Mouse (Mus musculus) heart, adult 9 months (tissue): ENCODE data around the gene AL732309.1.
A peak's percentile ranks its signal among the peaks of the same experiment; 100 is the strongest.

Experiments used
- DNase-seq, 2 experiments: peaks; one replicate each; pipeline ENCODE4 v3.0.0; 2022; ENCODE audit warnings: low spot score in 2 of 2

The AL732309.1 gene

GRCm38 (mm10) chr2:25246183-25247072 lies at the start of gene AL732309.1:
Gene AL732309.1 (minus strand): TSS chr2:25246863.
- DNase-seq: no peak

GRCm38 (mm10) chr2:25293706-25294105 lies 47.0 kb upstream of the AL732309.1 start:
- no peak for DNase-seq

DNA sequence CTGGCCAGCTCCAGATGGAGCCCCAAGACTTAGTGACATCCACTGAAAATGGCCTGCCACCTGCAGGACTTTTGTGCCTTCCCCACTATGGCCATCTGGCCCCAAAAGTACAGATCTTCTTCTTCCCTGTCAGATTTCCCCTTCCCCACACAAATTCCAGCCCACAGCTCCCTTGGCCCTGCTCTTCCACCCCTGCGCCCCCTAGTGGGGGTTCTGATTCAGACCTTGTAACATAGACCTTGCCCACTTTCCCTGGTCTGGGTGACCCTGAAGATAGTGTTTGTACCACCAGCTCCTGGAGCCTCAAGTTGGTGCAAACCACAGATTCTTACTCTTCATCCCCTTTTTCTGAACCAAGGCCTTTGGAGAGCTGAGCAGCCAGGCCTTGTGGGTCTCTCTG lies 46.2 kb upstream of the AL732309.1 start:
- peak in 1 of 2 experiments; percentile 70 for DNase-seq

GRCm38 (mm10) chr2:25292054-25292544 lies 45.4 kb upstream of the AL732309.1 start:
- DNase-seq: peak in 1 of 2 experiments; percentile 29

DNA sequence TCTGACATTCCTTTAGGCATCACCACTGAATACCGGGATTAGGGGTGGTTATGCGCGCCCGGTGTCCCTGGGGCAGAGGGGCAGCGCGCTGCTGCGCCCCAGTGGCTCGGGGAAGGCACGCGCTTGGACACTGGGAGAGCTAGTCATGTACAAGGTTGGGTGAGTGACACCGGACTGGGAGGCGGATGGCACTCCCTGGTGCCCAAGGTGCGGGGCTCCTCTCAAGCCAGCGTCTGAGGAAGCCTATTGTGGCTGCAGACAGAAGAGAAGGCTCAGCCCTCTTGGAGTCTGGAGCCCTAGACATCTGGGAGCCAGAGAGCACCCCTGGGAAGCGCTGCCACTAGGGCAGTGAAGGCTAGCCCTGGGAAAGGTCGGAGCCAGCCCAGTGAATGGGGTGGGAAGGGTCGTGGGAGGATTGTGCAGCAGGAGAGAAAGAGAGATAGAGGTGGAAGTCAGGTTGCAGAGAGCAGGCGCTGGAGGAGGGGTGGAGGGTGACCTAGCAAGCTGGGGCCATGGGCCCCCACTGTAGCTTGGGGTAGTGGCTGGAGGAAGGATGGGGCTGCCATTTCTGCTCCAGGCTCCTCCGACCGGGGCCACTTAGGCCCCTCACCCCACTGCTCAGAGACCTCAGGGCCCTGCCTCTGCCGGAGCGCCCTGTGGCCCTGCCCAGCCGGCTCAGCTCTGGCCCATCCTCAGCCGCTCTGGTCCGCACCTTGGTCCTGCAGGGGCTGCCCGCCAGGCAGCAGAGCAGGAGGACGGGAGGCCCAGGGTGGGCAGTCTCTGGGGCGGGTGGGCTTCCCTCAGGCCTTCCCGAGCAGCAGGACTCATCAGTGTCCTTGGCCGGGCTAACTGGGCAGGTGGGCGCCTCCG lies 44.8 kb upstream of the AL732309.1 start:
- no peak for DNase-seq

DNA sequence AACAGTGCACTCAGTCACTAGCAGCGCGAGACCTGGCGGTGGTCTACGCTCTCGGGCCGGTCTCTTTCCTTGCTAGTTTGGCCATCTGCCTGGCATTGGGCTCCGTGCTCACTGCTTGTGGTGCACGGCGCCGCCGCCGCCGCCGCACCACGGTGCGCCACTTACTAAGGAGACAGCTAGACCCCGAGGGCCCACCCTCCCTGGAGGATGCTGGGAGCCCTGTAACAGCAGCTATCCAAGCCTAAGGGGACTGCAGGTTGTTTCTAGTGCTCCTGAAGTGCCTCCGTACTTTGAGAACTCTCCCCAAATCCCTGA lies 44.1 kb upstream of the AL732309.1 start:
- DNase-seq: no peak

GRCm38 (mm10) chr2:25290101-25290815 lies 43.6 kb upstream of the AL732309.1 start:
- no peak for DNase-seq

DNA sequence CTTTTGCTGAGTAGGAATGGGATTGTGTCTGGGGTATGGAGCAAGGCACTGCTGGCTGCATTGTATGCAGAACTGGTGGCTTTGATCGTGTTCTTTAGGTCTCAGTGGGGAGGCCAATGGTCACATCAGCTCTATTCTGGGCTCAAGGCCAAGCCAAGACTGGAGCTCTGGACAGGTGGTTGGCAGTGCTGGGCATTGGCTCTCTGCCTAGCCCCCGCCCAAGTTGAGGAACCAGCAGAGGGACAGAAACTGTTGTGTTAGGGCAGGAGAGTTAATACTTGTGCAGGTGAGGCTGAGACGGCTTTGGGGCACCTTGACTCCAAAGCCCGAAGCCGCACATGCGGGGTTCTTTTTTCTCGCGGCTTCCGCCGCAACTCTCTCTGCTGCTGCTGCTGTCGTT lies 43.0 kb upstream of the AL732309.1 start, which contains the start of gene Lrrc26:
Gene Lrrc26 (plus strand): TSS at position 265 of the 400 bp plus-strand sequence.
- DNase-seq: no peak

DNA sequence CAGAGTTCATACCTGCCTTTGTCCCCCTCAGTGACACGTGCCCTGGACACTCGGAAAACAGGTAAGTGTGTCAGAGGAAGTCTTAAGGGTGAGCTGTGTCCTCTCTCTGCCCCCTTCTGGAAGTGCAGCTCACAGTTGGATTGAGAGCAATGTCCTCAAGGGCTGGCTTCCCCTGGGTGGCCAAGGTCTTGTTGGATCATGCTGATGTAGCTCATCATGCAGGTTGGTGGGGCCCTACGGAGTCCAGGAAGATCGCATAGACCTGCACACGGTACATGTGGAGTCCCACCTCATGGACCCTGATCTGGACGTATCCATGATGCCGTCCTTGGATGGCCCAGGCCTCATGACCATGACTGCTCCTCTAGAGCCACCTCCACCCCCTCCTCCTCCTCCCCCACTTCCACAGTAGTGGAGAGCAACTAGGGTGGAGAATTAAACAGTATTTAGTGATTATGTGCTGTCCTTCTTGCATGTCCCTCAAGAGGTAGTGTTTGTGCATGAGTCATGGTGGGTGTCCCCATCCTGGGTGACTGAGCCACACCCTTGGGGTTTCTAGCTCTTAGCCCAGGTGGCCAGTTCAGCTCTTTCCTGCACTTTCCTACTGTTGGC lies 42.2 kb upstream of the AL732309.1 start:
- no peak for DNase-seq

- DNase-seq: no peak
These were observed 41.4 kb upstream of the AL732309.1 start, which contains the start of gene Tmem210 for GRCm38 (mm10) chr2:25287927-25288649. Gene Tmem210 (plus strand): TSS chr2:25288145.

DNA sequence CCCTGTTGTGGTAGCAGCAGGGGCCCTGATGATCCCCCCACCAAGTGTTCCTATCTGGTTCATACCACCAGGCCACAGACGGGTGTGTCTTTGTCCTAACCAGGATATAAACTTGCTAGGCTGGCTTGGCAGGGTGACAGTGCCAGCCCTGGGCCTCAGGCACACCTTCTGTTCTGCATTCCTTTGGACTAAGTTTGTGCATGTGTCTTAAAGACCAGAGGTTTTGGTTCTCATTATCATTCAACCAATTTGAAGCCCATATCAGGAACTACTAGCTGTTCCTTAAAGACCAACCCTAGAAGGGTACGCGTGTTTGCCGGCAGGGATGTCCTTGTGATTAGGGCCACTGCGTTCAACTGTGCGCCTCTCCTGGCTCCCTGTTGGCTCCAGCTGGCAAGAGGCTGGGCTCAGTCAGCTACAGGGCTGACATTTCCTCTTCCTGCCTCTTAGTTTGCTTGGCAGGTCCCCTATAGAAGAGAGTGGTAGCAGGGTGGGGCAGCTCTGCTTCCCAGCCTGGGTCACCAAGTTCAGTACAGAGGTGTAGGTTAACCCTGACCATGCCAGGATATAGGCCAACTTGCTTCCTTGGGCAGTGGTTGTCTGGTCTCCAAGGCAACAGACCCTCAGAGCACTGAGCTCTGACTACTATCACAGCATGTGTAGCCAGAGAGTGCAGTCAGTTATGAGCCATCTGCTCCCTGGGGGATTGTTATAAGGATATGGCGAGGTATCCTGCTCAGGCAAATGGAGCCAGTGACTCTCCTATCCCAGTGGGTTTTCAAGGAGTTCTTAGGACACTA lies 40.4 kb upstream of the AL732309.1 start:
- DNase-seq: no peak

- DNase-seq: no peak
These were observed 39.7 kb upstream of the AL732309.1 start for GRCm38 (mm10) chr2:25286314-25286713.

GRCm38 (mm10) chr2:25285551-25285950 lies 38.9 kb upstream of the AL732309.1 start:
- no peak for DNase-seq

DNA sequence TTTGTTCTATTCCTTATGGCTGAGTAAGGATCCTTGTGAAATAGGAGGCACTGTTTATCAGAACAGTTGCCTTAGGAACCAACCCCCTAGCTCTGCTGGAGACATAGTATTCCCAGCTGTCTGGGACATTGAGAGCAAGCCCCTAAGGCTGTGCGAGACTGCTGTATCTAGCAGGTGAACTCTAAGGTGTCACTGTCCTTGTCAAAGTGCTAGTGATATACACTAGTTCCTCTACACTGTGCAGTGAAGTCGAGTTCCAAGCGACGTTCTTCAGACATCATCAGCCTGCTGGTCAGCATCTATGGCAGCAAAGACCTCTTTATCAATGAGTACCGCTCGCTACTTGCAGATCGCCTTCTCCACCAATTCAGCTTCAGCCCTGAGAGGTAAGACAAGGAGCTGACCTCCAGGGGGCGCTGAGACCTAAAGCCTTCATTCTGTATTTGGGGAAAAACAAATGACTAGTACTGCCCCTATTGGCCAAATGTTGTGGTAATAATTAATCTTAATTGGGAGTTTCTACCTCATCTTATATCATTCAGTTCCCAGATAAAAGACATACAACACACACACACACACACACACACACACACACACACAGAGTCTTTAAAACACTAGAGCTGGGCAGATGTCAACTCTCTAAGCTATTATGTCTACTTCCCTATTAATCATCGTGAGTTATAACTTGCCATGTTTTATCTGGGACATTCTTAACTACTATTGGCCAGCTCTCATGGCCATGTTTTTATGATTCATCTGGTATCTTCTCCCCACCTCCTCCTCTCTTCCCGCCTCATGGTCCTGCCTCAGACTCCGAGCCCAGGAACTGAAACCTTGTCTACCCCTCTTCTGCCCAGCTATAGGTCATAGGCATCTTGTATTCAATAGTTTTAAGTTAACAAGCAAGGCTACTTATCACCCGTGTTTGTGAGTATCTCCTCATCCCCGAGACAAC lies 32.5 kb upstream of the AL732309.1 start:
- DNase-seq: peak in 1 of 2 experiments; percentile 66

DNA sequence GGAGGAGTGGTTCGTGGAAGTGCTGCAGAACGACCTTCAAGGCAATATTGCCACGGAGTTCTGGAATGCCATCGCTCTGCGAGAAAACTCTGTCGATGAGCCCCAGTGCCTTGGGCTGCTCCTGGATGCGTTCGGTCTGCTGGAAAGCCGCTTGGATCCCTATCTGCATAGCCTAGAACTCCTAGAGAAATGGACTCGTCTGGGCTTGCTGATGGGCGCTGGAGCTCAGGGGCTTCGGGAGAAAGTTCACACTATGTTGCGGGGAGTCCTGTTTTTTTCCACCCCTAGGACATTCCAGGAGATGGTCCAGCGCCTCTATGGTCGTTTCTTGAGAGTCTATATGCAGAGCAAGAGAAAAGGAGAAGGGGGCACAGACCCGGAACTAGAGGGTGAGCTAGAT lies 26.3 kb upstream of the AL732309.1 start:
- no peak for DNase-seq

- DNase-seq: no peak
These were observed 25.9 kb upstream of the AL732309.1 start for GRCm38 (mm10) chr2:25272515-25272914.

GRCm38 (mm10) chr2:25271827-25272511 lies 25.3 kb upstream of the AL732309.1 start, which contains the start of the genes Ssna1 and Anapc2:
Gene Ssna1 (minus strand): TSS chr2:25272438.
Gene Anapc2 (plus strand): TSS chr2:25272478.
- peak; percentile 95 to 96 for DNase-seq
